Mouse (Mus musculus) MEL (cell line): ENCODE data around the gene Cdx2. TPM values are rescaled to one million over a fixed set of nuclear protein-coding genes. Genes with fewer than 3 reads are reported as not detected.

ENCODE experiments used
- DNase-seq: peaks from one replicate; pipeline ENCODE4 v3.0.0; 2011; ENCODE audit warnings: low read depth, low spot score
- H3K27ac ChIP-seq: 2 replicates; pipeline ENCODE4 v1.5.1; 2012; ENCODE audit warnings: low read depth, mild to moderate bottlenecking, control low read depth, low read length, moderate library complexity; ENCODE audit not compliant: control insufficient read depth
- H3K27me3 ChIP-seq, 2 experiments: fragments of 150-350 bp in 1 of 2; sonication (generic) in 1 of 2; 2 replicates each; pipeline ENCODE4 v1.6.1; 2012; ENCODE audit warnings: low read length in 2 of 2, mild to moderate bottlenecking in 2 of 2, improper control_type of control experiment in 1 of 2, moderate library complexity in 1 of 2; ENCODE audit not compliant: insufficient read depth in 2 of 2, control insufficient read depth in 1 of 2
- H3K36me3 ChIP-seq, 2 experiments: 2 replicates each; pipeline ENCODE4 v1.6.1; 2012 to 2014; ENCODE audit warnings: low read length in 2 of 2, improper control_type of control experiment in 1 of 2, inconsistent platforms in 1 of 2, mild to moderate bottlenecking in 1 of 2; ENCODE audit not compliant: insufficient read depth in 2 of 2, control insufficient read depth in 1 of 2
- H3K4me1 ChIP-seq, 2 experiments: fragments of 150-350 bp in 1 of 2; sonication (generic) in 1 of 2; 2 replicates each; pipeline ENCODE4 v1.6.1; 2012; ENCODE audit warnings: low read length in 2 of 2, improper control_type of control experiment in 1 of 2, mild to moderate bottlenecking in 1 of 2; ENCODE audit not compliant: insufficient read depth in 2 of 2, control insufficient read depth in 1 of 2
- H3K4me3 ChIP-seq, 2 experiments: fragments of 150-350 bp in 1 of 2; sonication (generic) in 1 of 2; 2 replicates each; pipeline ENCODE4 v1.5.1; 2012; ENCODE audit warnings: low read depth in 2 of 2, low read length in 2 of 2, mild to moderate bottlenecking in 2 of 2, moderate library complexity in 2 of 2, control low read depth in 1 of 2, improper control_type of control experiment in 1 of 2; ENCODE audit not compliant: control insufficient read depth in 1 of 2, insufficient read depth in 1 of 2
- H3K79me2 ChIP-seq: 2 replicates; pipeline ENCODE4 v1.6.1; 2012; ENCODE audit warnings: mild to moderate bottlenecking, low read length, moderate library complexity; ENCODE audit not compliant: control insufficient read depth, poor library complexity, insufficient read depth
- H3K9ac ChIP-seq: 2 replicates; pipeline ENCODE4 v1.6.1; 2012; ENCODE audit warnings: low read depth, mild to moderate bottlenecking, control low read depth, low read length, moderate library complexity; ENCODE audit not compliant: control insufficient read depth, poor library complexity, severe bottlenecking
- H3K9me3 ChIP-seq: fragments of 150-350 bp; sonication (generic); replicated peaks from 2 replicates; pipeline ENCODE4 v1.6.1; 2012; ENCODE audit warnings: mild to moderate bottlenecking, low read length, improper control_type of control experiment, moderate library complexity; ENCODE audit not compliant: insufficient read depth
- CHD1 ChIP-seq: IDR thresholded peaks from 2 replicates; pipeline ENCODE4 v1.6.1; 2012; ENCODE audit warnings: low read depth, mild to moderate bottlenecking, inconsistent platforms, low read length, improper control_type of control experiment
- CHD2 ChIP-seq: IDR thresholded peaks from 2 replicates; pipeline ENCODE4 v1.6.1; 2011; ENCODE audit warnings: low read length, improper control_type of control experiment
- CTCF ChIP-seq, 3 experiments: IDR thresholded peaks in 2 of 3; conservative IDR thresholded peaks in 1 of 3; 2 replicates each; pipeline ENCODE4 v1.5.1; 2011 to 2012; ENCODE audit warnings: low read length in 3 of 3, low read depth in 2 of 3, mild to moderate bottlenecking in 2 of 3, improper control_type of control experiment in 1 of 3, inconsistent platforms in 1 of 3, mixed read lengths in 1 of 3, moderate library complexity in 1 of 3; ENCODE audit not compliant: control insufficient read depth in 1 of 3, insufficient read depth in 1 of 3, poor library complexity in 1 of 3, severe bottlenecking in 1 of 3
- EP300 ChIP-seq, 2 experiments: IDR thresholded peaks; 2 replicates each; pipeline ENCODE4 v1.6.1; 2011; ENCODE audit warnings: improper control_type of control experiment in 2 of 2, low read length in 2 of 2, low read depth in 1 of 2, mild to moderate bottlenecking in 1 of 2
- ETS1 ChIP-seq: IDR thresholded peaks from 2 replicates; pipeline ENCODE4 v1.6.1; 2012; ENCODE audit warnings: low read depth, mild to moderate bottlenecking, inconsistent platforms, low read length, improper control_type of control experiment, moderate library complexity
- GABPA ChIP-seq: IDR thresholded peaks from 2 replicates; pipeline ENCODE4 v1.6.1; 2012; ENCODE audit warnings: low read depth, mild to moderate bottlenecking, inconsistent platforms, low read length, improper control_type of control experiment, moderate library complexity
- GATA1 ChIP-seq: IDR thresholded peaks from 2 replicates; pipeline ENCODE4 v1.6.1; 2011; ENCODE audit warnings: low read depth, low read length, improper control_type of control experiment
- HCFC1 ChIP-seq: IDR thresholded peaks from 2 replicates; pipeline ENCODE4 v1.6.1; 2012; ENCODE audit warnings: low read depth, mild to moderate bottlenecking, inconsistent platforms, low read length, improper control_type of control experiment, moderate library complexity
- JUND ChIP-seq: IDR thresholded peaks from 2 replicates; pipeline ENCODE4 v1.6.1; 2011; ENCODE audit warnings: low read depth, mild to moderate bottlenecking, improper control_type of control experiment, low read length
- KAT2A ChIP-seq: conservative IDR thresholded peaks from 2 replicates; pipeline ENCODE4 v1.6.1; 2012; ENCODE audit warnings: low read depth, low read length, improper control_type of control experiment, inconsistent platforms
- MAFK ChIP-seq: IDR thresholded peaks from 2 replicates; pipeline ENCODE4 v1.6.1; 2011; ENCODE audit warnings: low read depth, mild to moderate bottlenecking, low read length, improper control_type of control experiment, borderline replicate concordance
- MAX ChIP-seq: IDR thresholded peaks from 2 replicates; pipeline ENCODE4 v1.6.1; 2011; ENCODE audit warnings: low read length, improper control_type of control experiment
- MAZ ChIP-seq: IDR thresholded peaks from 2 replicates; pipeline ENCODE4 v1.6.1; 2012; ENCODE audit warnings: low read depth, mild to moderate bottlenecking, inconsistent platforms, low read length, improper control_type of control experiment
- NELFE ChIP-seq: IDR thresholded peaks from 2 replicates; pipeline ENCODE4 v1.6.1; 2011; ENCODE audit warnings: low read depth, low read length, improper control_type of control experiment
- POLR2A ChIP-seq, 2 experiments: IDR thresholded peaks; 2 replicates each; pipeline ENCODE4 v1.6.1; 2011 to 2012; ENCODE audit warnings: low read length in 2 of 2, mild to moderate bottlenecking in 2 of 2, control low read depth in 1 of 2, improper control_type of control experiment in 1 of 2, low read depth in 1 of 2, moderate library complexity in 1 of 2; ENCODE audit not compliant: control insufficient read depth in 1 of 2, insufficient read depth in 1 of 2, poor library complexity in 1 of 2
- POLR2AphosphoS2 ChIP-seq: IDR thresholded peaks from 2 replicates; pipeline ENCODE4 v1.6.1; 2011; ENCODE audit warnings: low read length, improper control_type of control experiment
- POLR2AphosphoS5 ChIP-seq: IDR thresholded peaks from 2 replicates; pipeline ENCODE4 v1.6.1; 2012; ENCODE audit warnings: low read depth, borderline replicate concordance, mild to moderate bottlenecking, inconsistent platforms, low read length, moderate library complexity, mixed read lengths
- RCOR1 ChIP-seq: IDR thresholded peaks from 2 replicates; pipeline ENCODE4 v1.6.1; 2012; ENCODE audit warnings: low read depth, mild to moderate bottlenecking, inconsistent platforms, low read length, improper control_type of control experiment
- SIN3A ChIP-seq: IDR thresholded peaks from 2 replicates; pipeline ENCODE4 v1.6.1; 2012; ENCODE audit warnings: low read length, improper control_type of control experiment, inconsistent platforms
- SMC3 ChIP-seq: IDR thresholded peaks from 2 replicates; pipeline ENCODE4 v1.6.1; 2011; ENCODE audit warnings: low read depth, low read length, improper control_type of control experiment
- TBP ChIP-seq: IDR thresholded peaks from 2 replicates; pipeline ENCODE4 v1.8.0; 2011; ENCODE audit warnings: low read depth, low read length, improper control_type of control experiment
- TCF12 ChIP-seq: IDR thresholded peaks from 2 replicates; pipeline ENCODE4 v1.6.1; 2014; ENCODE audit warnings: low read depth, mild to moderate bottlenecking, inconsistent platforms, low read length, improper control_type of control experiment, moderate library complexity
- UBTF ChIP-seq: IDR thresholded peaks from 2 replicates; pipeline ENCODE4 v1.6.1; 2012; ENCODE audit warnings: low read depth, mild to moderate bottlenecking, inconsistent platforms, low read length, improper control_type of control experiment, moderate library complexity, borderline replicate concordance; ENCODE audit not compliant: insufficient read depth
- USF1 ChIP-seq: IDR thresholded peaks from 2 replicates; pipeline ENCODE4 v1.6.1; 2014; ENCODE audit warnings: low read depth, mild to moderate bottlenecking, inconsistent platforms, low read length, improper control_type of control experiment, moderate library complexity
- USF2 ChIP-seq, 2 experiments: IDR thresholded peaks; 2 replicates each; pipeline ENCODE4 v1.6.1; 2011 to 2012; ENCODE audit warnings: improper control_type of control experiment in 2 of 2, low read length in 2 of 2, borderline replicate concordance in 1 of 2, inconsistent platforms in 1 of 2, low read depth in 1 of 2, mild to moderate bottlenecking in 1 of 2; ENCODE audit not compliant: insufficient read depth in 1 of 2
- ZKSCAN1 ChIP-seq: IDR thresholded peaks from 2 replicates; pipeline ENCODE4 v1.6.1; 2012; ENCODE audit warnings: low read depth, mild to moderate bottlenecking, inconsistent platforms, low read length, improper control_type of control experiment, moderate library complexity
- ZMIZ1 ChIP-seq: IDR thresholded peaks from 2 replicates; pipeline ENCODE4 v1.6.1; 2012; ENCODE audit warnings: low read depth, mild to moderate bottlenecking, inconsistent platforms, low read length, improper control_type of control experiment, moderate library complexity
- ZNF384 ChIP-seq: IDR thresholded peaks from 2 replicates; pipeline ENCODE4 v1.6.1; 2012; ENCODE audit warnings: low read depth, mild to moderate bottlenecking, inconsistent platforms, low read length, improper control_type of control experiment
- polyA plus RNA-seq, 2 experiments: library from polyadenylated mRNA; stranded (reverse) in 1 of 2; unstranded in 1 of 2; fragments of >175 nt in 1 of 2; fragments of >200 nt in 1 of 2; gene quantifications; 2 replicates each; pipeline versions ENCODE4 v1.2.1 to v1.2.4; 2012; ENCODE audit warnings: low replicate concordance in 2 of 2, low read depth in 1 of 2; ENCODE audit not compliant: insufficient read length in 2 of 2, insufficient read depth in 1 of 2, missing spikeins in 1 of 2
- total RNA-seq: library from RNA; depleted of rRNA; stranded (reverse); fragments of 300-350 nt; gene quantifications from 2 replicates; pipeline ENCODE4 v1.2.3, GENCODE M21; 2012

The Cdx2 gene
- total and polyA plus RNA-seq, 3 experiments: not detected

- peaks cover 0 to 3% of the 10 kb centered on the region in 2 experiments; a peak in 1 of 4 replicates for H3K36me3 ChIP-seq
- peak overlapping the region; percentile 72 for H3K27ac ChIP-seq
- peak overlapping the region; percentile 59 to 69 for H3K4me3 ChIP-seq
- peak overlapping the region; percentile 74 for H3K9ac ChIP-seq
- H3K27me3 ChIP-seq: 0 out of 4 replicates have a peak, but pooled peaks cover 0 to 2% of the 10 kb centered on the region in 2 experiments
- peak; percentile 84 for DNase-seq
- H3K4me1 ChIP-seq: peaks cover 0 to 4% of the 10 kb centered on the region in 2 experiments; a peak in 2 of 4 replicates
- H3K9me3 ChIP-seq: no peaks in the 10 kb centered on the region
- no peaks in the 10 kb centered on the region; the same call in 1 of the 2 replicates for H3K79me2 ChIP-seq
- TF ChIP-seq CHD1 (no peak), SMC3 (0 out of 2 replicates have a peak, but pooled peaks have one; percentile 19), GATA1 (peak; percentile 62), ETS1 (peak; percentile 19; the same call in 1 of the 2 replicates), USF1 (no peak), UBTF (0 out of 2 replicates have a peak, but pooled peaks have one; percentile 23), MAX (no peak), KAT2A (no peak), ZMIZ1 (peak; percentile 29; the same call in 1 of the 2 replicates), RCOR1 (no peak), HCFC1 (peak; percentile 30; the same call in 1 of the 2 replicates), EP300 (IDR thresholded peaks at IDR 0.05; ENCODE audit: low read depth in 1 of 2, low read length in 2 of 2) (peak in 1 of 2 experiments; percentile 40; a peak in 3 of 4 replicates), MAZ (peak; percentile 79; the same call in 1 of the 2 replicates), TCF12 (0 out of 2 replicates have a peak, but pooled peaks have one; percentile 36), POLR2A (IDR thresholded peaks at IDR 0.05; ENCODE audit: control insufficient read depth in 1 of 2, insufficient read depth in 1 of 2, low read depth in 1 of 2, low read length in 2 of 2, poor library complexity in 1 of 2) (peak in 1 of 2 experiments; percentile 63; a peak in 2 of 4 replicates), SIN3A (no peak), CTCF (IDR thresholded peaks at IDR 0.05 in 2 of 3, conservative IDR thresholded peaks at IDR 0.05 in 1 of 3; ENCODE audit: control insufficient read depth in 1 of 3, insufficient read depth in 1 of 3, low read depth in 2 of 3, low read length in 3 of 3, poor library complexity in 1 of 3, severe bottlenecking in 1 of 3) (peak in 2 of 3 experiments; percentile 54 to 55; a peak in 5 of 6 replicates)
- TF ChIP-seq, all 39 proteins: peak for 11
These were observed 15.1 kb downstream of the Cdx2 start for GRCm38 (mm10) chr5:147291764-147292505.

GRCm38 (mm10) chr5:147284365-147284764 is 22.7 kb downstream of the Cdx2 start:
- Histone ChIP-seq H3K27ac (no peak overlapping the region), H3K79me2 (no peaks in the 10 kb centered on the region)
- TF ChIP-seq SMC3 (peak; percentile 2; the same call in 1 of the 2 replicates), UBTF (no peak), GABPA (no peak), GATA1 (no peak), NELFE (no peak), MAZ (no peak), SIN3A (no peak), CHD2 (no peak), TBP (no peak), POLR2AphosphoS2 (no peak), ZMIZ1 (no peak), ZNF384 (no peak), MAFK (no peak), ZKSCAN1 (no peak), USF2 (IDR thresholded peaks at IDR 0.05; ENCODE audit: borderline replicate concordance in 1 of 2, insufficient read depth in 1 of 2, low read depth in 1 of 2, low read length in 2 of 2) (no peak), JUND (no peak), POLR2AphosphoS5 (no peak), CTCF (IDR thresholded peaks at IDR 0.05 in 2 of 3, conservative IDR thresholded peaks at IDR 0.05 in 1 of 3; ENCODE audit: control insufficient read depth in 1 of 3, insufficient read depth in 1 of 3, low read depth in 2 of 3, low read length in 3 of 3, poor library complexity in 1 of 3, severe bottlenecking in 1 of 3) (peak; percentile 26 to 55 (median 39); a peak in 4 of 6 replicates)

More at GRCm38 (mm10) chr5:147284365-147284764, 22.7 kb downstream of the Cdx2 start:
- no peak overlapping the region for H3K4me3 ChIP-seq
- no peak overlapping the region for H3K9ac ChIP-seq
- H3K36me3 ChIP-seq: no peaks in the 10 kb centered on the region
- DNase-seq: peak; percentile 15
- no peaks in the 10 kb centered on the region for H3K4me1 ChIP-seq
- H3K27me3 ChIP-seq: no peaks in the 10 kb centered on the region
- no peaks in the 10 kb centered on the region for H3K9me3 ChIP-seq
